In the genomic region with DNA sequence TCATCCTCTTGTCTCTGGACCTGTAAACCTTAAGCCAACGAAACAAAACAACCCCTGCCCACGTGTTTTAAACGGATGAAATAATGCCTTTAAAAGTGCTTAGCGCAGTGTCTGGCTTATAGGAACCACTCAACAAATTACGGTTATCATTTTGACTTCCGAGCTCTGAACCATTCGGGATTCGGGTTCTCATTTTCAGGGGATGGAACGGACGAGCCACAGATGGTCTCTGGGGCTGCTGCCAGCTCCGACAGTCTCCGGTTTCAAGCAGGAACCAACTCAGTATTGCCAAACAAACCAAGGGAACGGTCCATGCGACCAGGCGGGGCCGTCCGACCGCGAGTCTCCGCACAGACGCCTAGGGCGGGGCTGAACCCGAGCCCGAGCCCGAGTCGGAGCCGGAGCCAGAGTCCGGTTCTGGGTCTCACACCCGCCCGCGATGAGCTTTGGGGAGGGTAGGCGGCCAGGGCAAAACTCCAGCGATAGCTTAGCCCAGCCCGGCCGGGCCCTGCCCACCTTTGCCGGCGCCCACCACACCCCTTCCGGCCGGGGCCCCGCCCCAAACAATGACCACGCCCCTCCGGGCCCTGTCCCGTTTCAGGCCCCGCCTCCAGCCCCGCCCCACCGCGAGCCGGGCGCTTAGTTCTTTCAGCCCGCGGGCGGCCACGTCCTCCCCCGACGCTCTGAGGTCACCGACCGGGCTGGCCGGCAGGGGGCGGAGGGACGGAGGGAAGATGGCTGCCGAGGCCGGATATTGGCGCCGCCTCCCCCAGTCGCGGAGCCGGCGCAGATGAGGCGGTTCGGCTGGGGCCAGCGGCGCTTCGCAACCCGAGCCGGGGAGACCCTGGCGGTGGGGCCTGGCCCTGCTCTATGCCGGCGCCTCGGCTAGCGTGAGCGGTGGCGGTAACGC, we compare ENCODE assay signal across 8 mouse cellular contexts. TPM values are rescaled to one million over a fixed set of nuclear protein-coding genes. Genes with fewer than 3 reads are reported as not detected.
DNase-seq lines count a peak whose midpoint lies in the region; ATAC-seq and TF ChIP-seq lines count a peak whose summit lies in the region.

A gene (plus strand): TSS at position 657 of the 910 bp plus-strand sequence.

- H3K27ac ChIP-seq in heart, embryonic 12.5 days (ENCODE audit: poor library complexity, severe bottlenecking), result peak within 1 kb of the TSS; percentile 98
- peak within 1 kb of the TSS; percentile 91 for H3K27ac ChIP-seq in liver, embryonic 12.5 days
- H3K27ac ChIP-seq in stomach, embryonic 15.5 days, result peak within 1 kb of the TSS; percentile 99

- peak within 1 kb of the TSS; percentile 70 for H3K4me2 ChIP-seq in heart, embryonic 12.5 days
- H3K4me2 ChIP-seq in liver, embryonic 12.5 days, result peak within 1 kb of the TSS; percentile 98
- peak within 1 kb of the TSS; percentile 61 for H3K4me2 ChIP-seq in stomach, embryonic 15.5 days

- peak within 1 kb of the TSS; percentile 83 for H3K4me3 ChIP-seq in C2C12 (ENCODE audit: insufficient read depth, poor library complexity, severe bottlenecking)
- H3K4me3 ChIP-seq in erythroblast, embryonic 14.5 days (replicated peaks), result peak within 1 kb of the TSS; percentile 92
- H3K4me3 ChIP-seq in heart, embryonic 12.5 days, result peak within 1 kb of the TSS; percentile 94
- peak within 1 kb of the TSS; percentile 92 for H3K4me3 ChIP-seq in liver, embryonic 12.5 days
- H3K4me3 ChIP-seq in stomach, embryonic 15.5 days (replicated peaks), result peak within 1 kb of the TSS; percentile 97

- no peak for TF ChIP-seq CTCF in C2C12 (IDR thresholded peaks at IDR 0.05; ENCODE audit: control insufficient read depth, insufficient read depth, insufficient read length)
- TF ChIP-seq CTCF in brain, embryonic 14.5 days (IDR thresholded peaks at IDR 0.05; ENCODE audit: borderline replicate concordance, extremely low read depth, insufficient read depth, insufficient read length), result peak; percentile 55; the same call in 1 of the 2 replicates

- H3K79me3 ChIP-seq in C2C12 (ENCODE audit: low read depth), result peaks cover 40% of the 10 kb centered on the region

- peak within 1 kb of the TSS; percentile 78 for H3ac ChIP-seq in C2C12 (ENCODE audit: control insufficient read depth, insufficient read length, low read depth)

- peak; percentile 98 for DNase-seq in brain, embryonic 14.5 days (ENCODE audit: low read depth)
- DNase-seq in kidney, postnatal 10 days, result peak; percentile 100
- peak; percentile 98 to 99 for DNase-seq in natural killer cell, adult 2 months (ENCODE audit: low spot score in 2 of 2)

- WGBS in heart, embryonic 12.5 days, result under 1% methylated on average over 81 of the region's 83 CpGs
- under 1% methylated on average over 82 of the region's 83 CpGs for WGBS in liver, embryonic 12.5 days (ENCODE audit: insufficient replicate concordance)
- WGBS in stomach, embryonic 15.5 days, result under 1% methylated on average over 77 of the region's 83 CpGs

- H3K9ac ChIP-seq in heart, embryonic 12.5 days, result peak within 1 kb of the TSS; percentile 99
- H3K9ac ChIP-seq in liver, embryonic 12.5 days, result peak within 1 kb of the TSS; percentile 88
- H3K9ac ChIP-seq in stomach, embryonic 15.5 days, result peak within 1 kb of the TSS; percentile 99

- no peaks in the 10 kb centered on the region for H3K9me3 ChIP-seq in erythroblast, embryonic 14.5 days (ENCODE audit: control insufficient read depth, low read length)
- no peaks in the 10 kb centered on the region for H3K9me3 ChIP-seq in heart, embryonic 12.5 days (replicated peaks)
- no peaks in the 10 kb centered on the region for H3K9me3 ChIP-seq in liver, embryonic 12.5 days (replicated peaks)
- H3K9me3 ChIP-seq in stomach, embryonic 15.5 days, result no peaks in the 10 kb centered on the region

- H3K36me3 ChIP-seq in C2C12 (ENCODE audit: control insufficient read depth, insufficient read depth), result no peaks in the 10 kb centered on the region
- H3K36me3 ChIP-seq in erythroblast, embryonic 14.5 days (ENCODE audit: control insufficient read depth), result no peaks in the 10 kb centered on the region
- H3K36me3 ChIP-seq in heart, embryonic 12.5 days, result no peaks in the 10 kb centered on the region
- H3K36me3 ChIP-seq in liver, embryonic 12.5 days, result no peaks in the 10 kb centered on the region
- no peaks in the 10 kb centered on the region for H3K36me3 ChIP-seq in stomach, embryonic 15.5 days

- peaks cover 46% of the 10 kb centered on the region for H3K79me2 ChIP-seq in C2C12 (ENCODE audit: control insufficient read depth, insufficient read depth)

- peak; percentile 94 for TF ChIP-seq POLR2A in brain, embryonic 14.5 days (IDR thresholded peaks at IDR 0.05; ENCODE audit: borderline replicate concordance, extremely low read depth, insufficient read depth, insufficient read length, poor library complexity, severe bottlenecking)

- ATAC-seq in heart, embryonic 12.5 days (ENCODE audit: insufficient number of reproducible peaks, low FRiP score), result peak; percentile 95
- peak; percentile 93 for ATAC-seq in liver, embryonic 12.5 days
- peak; percentile 93 for ATAC-seq in stomach, embryonic 15.5 days (ENCODE audit: insufficient read depth, low FRiP score, low read depth)

- no peaks in the 10 kb centered on the region for H3K27me3 ChIP-seq in C2C12 (ENCODE audit: control insufficient read depth, insufficient read depth, insufficient read length)
- peaks cover 26% of the 10 kb centered on the region for H3K27me3 ChIP-seq in erythroblast, embryonic 14.5 days (ENCODE audit: control insufficient read depth)
- no peaks in the 10 kb centered on the region for H3K27me3 ChIP-seq in heart, embryonic 12.5 days (replicated peaks)
- H3K27me3 ChIP-seq in liver, embryonic 12.5 days (replicated peaks), result peaks cover 8% of the 10 kb centered on the region
- no peaks in the 10 kb centered on the region for H3K27me3 ChIP-seq in stomach, embryonic 15.5 days (replicated peaks)

- peaks cover 50% of the 10 kb centered on the region for H3K4me1 ChIP-seq in erythroblast, embryonic 14.5 days (ENCODE audit: control insufficient read depth)
- H3K4me1 ChIP-seq in heart, embryonic 12.5 days (replicated peaks), result peaks cover 28% of the 10 kb centered on the region
- peaks cover 72% of the 10 kb centered on the region for H3K4me1 ChIP-seq in liver, embryonic 12.5 days
- peaks cover 16% of the 10 kb centered on the region for H3K4me1 ChIP-seq in stomach, embryonic 15.5 days

TF ChIP-seq in C2C12, 6 proteins besides CTCF, POLR2A, EP300 and RAD21:
- TF ChIP-seq FOSL1 (IDR thresholded peaks at IDR 0.05; ENCODE audit: insufficient read depth, low read length, poor library complexity, severe bottlenecking), result no peak
- no peak for TF ChIP-seq USF1 (IDR thresholded peaks at IDR 0.05; ENCODE audit: low read depth)
- TF ChIP-seq CEBPB (IDR thresholded peaks at IDR 0.05; ENCODE audit: low read depth), result peak; percentile 58
- TF ChIP-seq MAX (IDR thresholded peaks at IDR 0.05), result peak; percentile 10

RNA-seq across cellular contexts. Expression of the gene that starts here (rescaled TPM):
- 20.3 TPM for polyA plus RNA-seq in C2C12 (2012; fragmentation: generic; extraction: Trizol)
- 22.7 and 31.0 TPM in 2 replicates for polyA plus RNA-seq in brain, embryonic 14.5 days (2012; rRNA removed)
- 0.08 and 0.10 TPM in 2 replicates for polyA plus RNA-seq in erythroblast, embryonic 14.5 days (2012)
- 31.4 and 32.6 TPM in 2 replicates for polyA plus RNA-seq in heart, embryonic 12.5 days (2016; fragmentation: Nextera tagmentation; extraction: Ambion mirVana)
- 13.4 and 14.1 TPM in 2 replicates for polyA plus RNA-seq in liver, embryonic 12.5 days (2016; fragmentation: Nextera tagmentation; extraction: Ambion mirVana)
- polyA plus RNA-seq in stomach, embryonic 15.5 days (2015; fragmentation: Nextera tagmentation; extraction: Ambion mirVana), result 15.2 and 16.2 TPM in 2 replicates

Comparison
In these comparisons a context has a peak if more than half of its experiments do, and no peak if none do; other contexts are left out.
1. Peak in every context shown above with its lines: DNase-seq, ATAC-seq, H3K4me3 ChIP-seq and H3K27ac ChIP-seq.
2. RNA of the gene that starts here (polyA plus RNA-seq): 31.4 to 32.6 TPM in heart, embryonic 12.5 days, 22.7 to 31.0 TPM in brain, embryonic 14.5 days, 20.3 TPM in C2C12 (single experiment), 15.2 to 16.2 TPM in stomach, embryonic 15.5 days and 13.4 to 14.1 TPM in liver, embryonic 12.5 days; 0.08 to 0.10 TPM in erythroblast, embryonic 14.5 days; every median in the first group is over 10 times any median in the second.